ENCODE assay signal across 8 mouse cellular contexts in genomic region chr15:102442490-102442889, GRCm38 (mm10). TPM values are rescaled to one million over a fixed set of nuclear protein-coding genes. Genes with fewer than 3 reads are reported as not detected.
A peak's percentile ranks its signal among the peaks of the same experiment; 100 is the strongest.
DNase-seq lines count a peak whose midpoint lies in the region; ATAC-seq and TF ChIP-seq lines count a peak whose summit lies in the region.

No protein-coding gene starts in this region.

- peaks cover 7% of the 10 kb centered on the region for H3K36me3 ChIP-seq in C2C12 (ENCODE audit: control insufficient read depth, insufficient read depth)
- H3K36me3 ChIP-seq in liver, embryonic 12.5 days, result no peaks in the 10 kb centered on the region

- DNase-seq in T-cell, adult 2 months (ENCODE audit: low spot score), result peak; percentile 77
- DNase-seq in cerebellum, postnatal 4 days (ENCODE audit: low spot score in 2 of 2), result peak; percentile 77 to 85
- peak; percentile 64 for DNase-seq in gastrocnemius, postnatal 25 days
- DNase-seq in kidney, postnatal 10 days, result peak; percentile 91
- peak; percentile 90 for DNase-seq in ovary, postnatal 14 days (ENCODE audit: low spot score)
- DNase-seq in thymus, postnatal 10 days (ENCODE audit: low spot score in 2 of 2), result peak; percentile 60 to 84

- WGBS in liver, embryonic 12.5 days (ENCODE audit: insufficient replicate concordance), result 46% methylated on average over 2 of the region's 2 CpGs

- H3K9ac ChIP-seq in liver, embryonic 12.5 days, result no peak overlapping the region

- H3K79me3 ChIP-seq in C2C12 (ENCODE audit: low read depth), result no peaks in the 10 kb centered on the region

- no peaks in the 10 kb centered on the region for H3K27me3 ChIP-seq in C2C12 (ENCODE audit: control insufficient read depth, insufficient read depth, insufficient read length)
- H3K27me3 ChIP-seq in liver, embryonic 12.5 days (replicated peaks), result no peaks in the 10 kb centered on the region

- H3K9me3 ChIP-seq in liver, embryonic 12.5 days (replicated peaks), result no peaks in the 10 kb centered on the region

- no peak overlapping the region for H3K27ac ChIP-seq in liver, embryonic 12.5 days

- peak; percentile 47; the same call in 1 of the 2 replicates for ATAC-seq in liver, embryonic 12.5 days

- H3ac ChIP-seq in C2C12 (ENCODE audit: control insufficient read depth, insufficient read length, low read depth), result no peak overlapping the region

- TF ChIP-seq CTCF in C2C12 (IDR thresholded peaks at IDR 0.05; ENCODE audit: control insufficient read depth, insufficient read depth, insufficient read length), result peak; percentile 43

- peaks cover 15% of the 10 kb centered on the region for H3K4me1 ChIP-seq in liver, embryonic 12.5 days

- H3K4me2 ChIP-seq in liver, embryonic 12.5 days, result no peak overlapping the region

- H3K4me3 ChIP-seq in C2C12 (ENCODE audit: insufficient read depth, poor library complexity, severe bottlenecking), result no peak overlapping the region
- H3K4me3 ChIP-seq in liver, embryonic 12.5 days, result no peak overlapping the region

- no peaks in the 10 kb centered on the region for H3K79me2 ChIP-seq in C2C12 (ENCODE audit: control insufficient read depth, insufficient read depth)

TF ChIP-seq in C2C12, 6 proteins besides CTCF, POLR2A, EP300 and RAD21:
- TF ChIP-seq USF1 (IDR thresholded peaks at IDR 0.05; ENCODE audit: low read depth) (no peak), MAX (IDR thresholded peaks at IDR 0.05) (no peak), MYOG (IDR thresholded peaks at IDR 0.05; ENCODE audit: control insufficient read depth, extremely low read depth, insufficient read length) (no peak), FOSL1 (IDR thresholded peaks at IDR 0.05; ENCODE audit: insufficient read depth, low read length, poor library complexity, severe bottlenecking) (no peak), CEBPB (IDR thresholded peaks at IDR 0.05; ENCODE audit: low read depth) (no peak), MYOD1 (IDR thresholded peaks at IDR 0.05; ENCODE audit: control insufficient read depth, insufficient read length, low read depth) (no peak)

RNA-seq across cellular contexts. Expression of gene Amhr2, which starts 2.7 kb away (rescaled TPM):
- polyA plus RNA-seq in C2C12 (2012; fragmentation: generic; extraction: Trizol), result 0.07 TPM
- total RNA-seq in gastrocnemius, postnatal 25 days (2021), result 1 to 10 TPM; 2.8 to 6.3 TPM
- 0.12 and 0.31 TPM in 2 replicates for polyA plus RNA-seq in liver, embryonic 12.5 days (2016; fragmentation: Nextera tagmentation; extraction: Ambion mirVana)

RNA-seq across cellular contexts. Expression of gene Prr13, which starts 16.3 kb away (rescaled TPM):
- polyA plus RNA-seq in C2C12 (2012; fragmentation: generic; extraction: Trizol), result 113 TPM
- total RNA-seq in gastrocnemius, postnatal 25 days (2021), result 10 to 100 TPM; 12.9 to 13.2 TPM
- 119 and 126 TPM in 2 replicates for polyA plus RNA-seq in liver, embryonic 12.5 days (2016; fragmentation: Nextera tagmentation; extraction: Ambion mirVana)

RNA-seq across cellular contexts. Expression of gene Pcbp2, which starts 27.8 kb away (rescaled TPM):
- 1,132 TPM for polyA plus RNA-seq in C2C12 (2012; fragmentation: generic; extraction: Trizol)
- 100 to 1,000 TPM; 409 to 410 TPM for total RNA-seq in gastrocnemius, postnatal 25 days (2021)
- 101 and 104 TPM in 2 replicates for polyA plus RNA-seq in liver, embryonic 12.5 days (2016; fragmentation: Nextera tagmentation; extraction: Ambion mirVana)

RNA-seq across cellular contexts. Expression of gene Sp1, which starts 36.5 kb away (rescaled TPM):
- polyA plus RNA-seq in C2C12 (2012; fragmentation: generic; extraction: Trizol), result 13.4 TPM
- total RNA-seq in gastrocnemius, postnatal 25 days (2021), result 10 to 100 TPM; 15.9 to 20.9 TPM
- polyA plus RNA-seq in liver, embryonic 12.5 days (2016; fragmentation: Nextera tagmentation; extraction: Ambion mirVana), result 5.1 and 5.6 TPM in 2 replicates

Comparison
In these comparisons a context has a peak if more than half of its experiments do, and no peak if none do; other contexts are left out.
1. RNA of gene Pcbp2, which starts 27.8 kb away (polyA plus RNA-seq): 1,132 TPM in C2C12 (single experiment); 101 to 104 TPM in liver, embryonic 12.5 days; every median in the first group is over 10 times any median in the second.
2. Peak in every context shown above with its lines, with median percentiles within 50 percentile points of each other: DNase-seq.